Comparison of ENCODE assay signal across 8 mouse cellular contexts in the genomic region with DNA sequence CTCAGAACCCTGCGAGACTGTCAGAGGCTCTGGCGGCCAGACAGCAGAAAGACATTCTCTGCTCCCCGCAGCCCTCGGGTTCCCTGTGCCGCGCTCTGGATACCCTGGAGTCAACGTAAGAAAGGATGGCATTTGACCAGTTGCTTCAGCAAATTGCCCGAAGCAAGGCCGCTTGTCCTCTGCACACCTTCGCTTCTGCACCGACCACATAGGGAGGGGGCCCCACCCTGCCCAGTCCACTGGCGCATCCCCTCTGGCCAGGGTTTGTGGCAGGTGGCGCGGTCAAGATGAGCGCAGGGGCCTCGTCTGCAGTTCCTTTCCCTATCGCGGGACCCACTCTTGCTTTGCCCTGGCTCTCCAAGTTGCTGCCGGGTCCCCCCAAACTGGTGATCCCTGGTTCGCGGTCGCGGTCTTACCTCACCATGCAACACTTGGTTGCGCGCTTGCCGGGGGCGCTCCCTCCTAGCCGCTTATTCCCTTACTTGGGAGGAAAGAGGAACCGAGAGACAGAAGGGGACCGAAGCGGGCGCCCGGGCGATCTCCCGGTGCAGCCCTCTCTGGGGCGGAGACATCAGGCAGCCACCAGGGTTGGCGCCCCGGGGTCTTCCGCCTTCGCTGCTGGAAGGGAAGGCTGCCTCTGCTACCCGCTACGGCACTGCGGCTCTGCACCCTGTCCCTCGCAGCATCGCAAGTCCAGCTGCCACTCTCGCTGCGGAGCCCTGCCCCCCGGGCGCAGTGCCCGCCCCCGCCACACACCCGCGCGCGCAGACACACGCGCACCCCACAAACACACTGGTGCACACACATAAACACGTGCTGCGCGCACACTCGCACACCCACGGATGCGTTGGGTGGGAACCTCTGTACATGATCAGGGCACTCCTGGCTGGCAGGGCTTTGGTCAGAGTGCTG. TPM values are rescaled to one million over a fixed set of nuclear protein-coding genes. Genes with fewer than 3 reads are reported as not detected.
DNase-seq lines count a peak whose midpoint lies in the region.

A gene (minus strand): TSS at position 689 of the 912 bp plus-strand sequence.

- intact Hi-C loops in gastrocnemius, postnatal 14 days (cut with DNase I; ENCODE audit: low total_unique reads): no loop called here
- intact Hi-C loops in left cerebral cortex, postnatal 10 days (cut with DNase I): loop anchor here (5.0 kb wide), 1 partner anchor 136 kb away; no protein-coding TSS in a partner anchor

- WGBS in macrophage (ENCODE audit: missing documents): under 1% methylated on average over 59 of the region's 63 CpGs

- H3K79me2 ChIP-seq in macrophage (ENCODE audit: inconsistent target): no peaks in the 10 kb centered on the region

- peak within 1 kb of the TSS; percentile 28 for H3K27ac ChIP-seq in macrophage

- DNase-seq in T-cell, adult 2 months (ENCODE audit: low spot score): peak; percentile 30
- DNase-seq in cerebellum, postnatal 25 days: peak; percentile 84
- peak; percentile 34 for DNase-seq in gastrocnemius, postnatal 14 days
- DNase-seq in induced T-regulatory cell, adult 2 months (ENCODE audit: low read depth): peak; percentile 20
- DNase-seq in left cerebral cortex, postnatal 10 days (ENCODE audit: extremely low spot score in 1 of 2, low spot score in 2 of 2): peak; percentile 19 to 67
- peak; percentile 77 for DNase-seq in right cerebral cortex, postnatal 25 days
- DNase-seq in yolk sac, embryonic 10.5 days (ENCODE audit: low spot score): no peak

- no peaks in the 10 kb centered on the region for H3K36me3 ChIP-seq in macrophage (ENCODE audit: inconsistent target)

- H3K4me3 ChIP-seq in macrophage (ENCODE audit: inconsistent target): peak within 1 kb of the TSS; percentile 42

RNA-seq across cellular contexts. Expression of the gene that starts here (rescaled TPM):
- under 1 TPM; 0.82 to 0.94 TPM for total RNA-seq in gastrocnemius, postnatal 14 days (2021)
- 10 to 100 TPM; 32.2 to 37.8 TPM for total RNA-seq in left cerebral cortex, postnatal 10 days (2021)
- 1 to 10 TPM in 13 of 26 experiments, under 1 TPM in 11, not detected in 2; 0.25 to 2.1 (median 1.3) TPM for total RNA-seq in macrophage (2018; cell fraction: chromatin; rRNA removed)
- under 1 TPM in 25 of 26 experiments, not detected in 1; 0.06 to 0.38 (median 0.20) TPM for total RNA-seq in macrophage (2018; cell fraction: cytosol; rRNA removed)
- total RNA-seq in macrophage (2018; cell fraction: nucleus; rRNA removed): 1 to 10 TPM in 11 of 26 experiments, under 1 TPM in 15; 0.25 to 3.8 (median 0.71) TPM
- 0.11 to 0.28 TPM (median 0.17 TPM) in 3 replicates for polyA plus RNA-seq in macrophage (2018)

Comparison
In these comparisons a context has a peak if more than half of its experiments do, and no peak if none do; other contexts are left out.
1. RNA of the gene that starts here (total RNA-seq): 32.2 to 37.8 TPM in left cerebral cortex, postnatal 10 days; 0.82 to 0.94 TPM in gastrocnemius, postnatal 14 days; every median in the first group is over 10 times any median in the second.
2. Peak in DNase-seq in gastrocnemius, postnatal 14 days; RNA of the gene not detected or under 1 TPM.